Mouse (Mus musculus): ENCODE results near the gene Plod2. TPM values are rescaled to one million over a fixed set of nuclear protein-coding genes. Genes with fewer than 3 reads are reported as not detected.

The Plod2 gene
- polyA plus RNA-seq, 1 experiment from 2014 or later: 30.6 TPM

- ATAC-seq (replicated peaks; ENCODE audit: extremely low read depth, insufficient read depth, low FRiP score): no peak
- H3K27me3 ChIP-seq (ENCODE audit: control insufficient read depth, insufficient read depth, low read length): no peaks in the 10 kb centered on the region
- no peaks in the 10 kb centered on the region for H3K9me3 ChIP-seq (replicated peaks; ENCODE audit: control insufficient read depth, low read length)
- H3K27ac ChIP-seq (ENCODE audit: low read length): no peak overlapping the region
- no peaks in the 10 kb centered on the region for H3K4me1 ChIP-seq (ENCODE audit: control insufficient read depth, insufficient read depth, low read length)
- no peak overlapping the region for H3K4me3 ChIP-seq (ENCODE audit: low read length)
- WGBS: 83% methylated on average over 5 of the region's 5 CpGs
- no peak overlapping the region for H3K4me2 ChIP-seq (ENCODE audit: low read depth, low read length)
- H3K36me3 ChIP-seq (ENCODE audit: control insufficient read depth, insufficient read depth): peaks cover 11% of the 10 kb centered on the region
- no peak overlapping the region for H3K9ac ChIP-seq (ENCODE audit: low read length)
Measured at GRCm38 (mm10) chr9:92601551-92601950, 59.5 kb downstream of the Plod2 start.

GRCm38 (mm10) chr9:92603541-92603940, 61.5 kb downstream of the Plod2 start:
- no peaks in the 10 kb centered on the region for H3K27me3 ChIP-seq (ENCODE audit: control insufficient read depth, insufficient read depth, low read length)
- H3K4me3 ChIP-seq (ENCODE audit: low read length): no peak overlapping the region
- ATAC-seq (replicated peaks; ENCODE audit: extremely low read depth, insufficient read depth, low FRiP score): no peak
- H3K9ac ChIP-seq (ENCODE audit: low read length): no peak overlapping the region
- H3K36me3 ChIP-seq (ENCODE audit: control insufficient read depth, insufficient read depth): peaks cover 9% of the 10 kb centered on the region
- no peaks in the 10 kb centered on the region for H3K9me3 ChIP-seq (replicated peaks; ENCODE audit: control insufficient read depth, low read length)
- WGBS: 88% methylated on average over 4 of the region's 4 CpGs
- no peak overlapping the region for H3K4me2 ChIP-seq (ENCODE audit: low read depth, low read length)
- H3K27ac ChIP-seq (ENCODE audit: low read length): no peak overlapping the region
- H3K4me1 ChIP-seq (ENCODE audit: control insufficient read depth, insufficient read depth, low read length): no peaks in the 10 kb centered on the region

DNA sequence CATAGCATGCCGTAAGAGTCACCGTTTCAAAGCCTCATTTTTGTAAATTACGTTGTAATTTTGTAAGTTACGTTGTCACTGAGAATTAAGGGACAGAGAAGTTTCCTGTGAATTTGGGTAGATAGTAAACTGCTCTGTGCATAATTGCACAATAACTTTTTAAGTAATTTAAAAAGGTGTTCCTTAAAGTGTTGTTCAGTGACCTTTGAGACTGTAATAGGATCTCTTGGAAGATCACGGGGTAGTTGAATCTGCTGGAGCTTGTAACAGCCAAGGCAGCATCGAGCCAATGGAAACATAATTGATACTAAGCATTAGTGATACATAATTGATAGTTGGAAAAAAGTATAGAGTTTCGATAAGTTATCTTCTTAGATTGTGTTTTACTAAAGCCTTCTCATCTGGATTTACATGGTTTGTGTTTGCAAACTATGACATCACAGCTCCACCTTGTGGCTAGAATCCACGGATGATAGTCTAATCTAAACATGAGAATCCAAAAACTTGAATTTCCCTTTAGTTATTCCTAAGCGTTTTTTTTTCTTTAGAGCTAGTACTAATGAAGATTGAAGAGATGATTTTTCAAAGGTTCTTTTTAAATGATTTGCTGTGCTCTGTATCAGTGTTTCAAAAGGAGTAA, 68.7 kb downstream of the Plod2 start:
- Histone ChIP-seq H3K4me2 (ENCODE audit: low read depth, low read length) (no peak overlapping the region), H3K36me3 (ENCODE audit: control insufficient read depth, insufficient read depth) (peaks cover 7% of the 10 kb centered on the region), H3K9me3 (replicated peaks; ENCODE audit: control insufficient read depth, low read length) (no peaks in the 10 kb centered on the region), H3K27ac (ENCODE audit: low read length) (no peak overlapping the region), H3K4me3 (ENCODE audit: low read length) (no peak overlapping the region), H3K4me1 (ENCODE audit: control insufficient read depth, insufficient read depth, low read length) (no peaks in the 10 kb centered on the region), H3K9ac (ENCODE audit: low read length) (no peak overlapping the region), H3K27me3 (ENCODE audit: control insufficient read depth, insufficient read depth, low read length) (no peaks in the 10 kb centered on the region)
- WGBS: 60% methylated on average over 9 of the region's 9 CpGs
- no peak for ATAC-seq (replicated peaks; ENCODE audit: extremely low read depth, insufficient read depth, low FRiP score)

DNA sequence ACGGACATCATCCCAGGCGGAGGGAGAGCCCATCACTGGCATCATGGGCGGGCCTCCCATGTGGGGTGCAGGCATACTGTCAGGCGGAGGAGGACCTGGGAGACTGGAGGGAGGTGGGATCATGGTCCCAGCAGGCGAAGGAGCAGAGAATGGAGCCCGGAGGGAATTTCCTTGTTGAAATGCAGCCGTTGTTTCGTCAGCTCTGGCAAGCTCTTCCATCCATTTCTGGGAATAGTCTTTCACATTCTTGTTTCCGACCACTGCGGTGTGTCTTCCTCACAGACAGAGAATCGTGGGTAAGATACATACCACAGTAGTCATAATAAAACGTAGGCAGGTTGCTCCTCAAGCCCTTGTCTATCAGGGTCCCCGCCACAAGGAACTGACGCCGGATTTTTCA, 70.6 kb downstream of the Plod2 start:
- H3K4me3 ChIP-seq (ENCODE audit: low read length): no peak overlapping the region
- no peaks in the 10 kb centered on the region for H3K36me3 ChIP-seq (ENCODE audit: control insufficient read depth, insufficient read depth)
- H3K9ac ChIP-seq (ENCODE audit: low read length): no peak overlapping the region
- ATAC-seq (replicated peaks; ENCODE audit: extremely low read depth, insufficient read depth, low FRiP score): no peak
- H3K4me1 ChIP-seq (ENCODE audit: control insufficient read depth, insufficient read depth, low read length): no peaks in the 10 kb centered on the region
- no peak overlapping the region for H3K27ac ChIP-seq (ENCODE audit: low read length)
- H3K4me2 ChIP-seq (ENCODE audit: low read depth, low read length): no peak overlapping the region
- no peaks in the 10 kb centered on the region for H3K27me3 ChIP-seq (ENCODE audit: control insufficient read depth, insufficient read depth, low read length)
- H3K9me3 ChIP-seq (replicated peaks; ENCODE audit: control insufficient read depth, low read length): no peaks in the 10 kb centered on the region
- WGBS: 73% methylated on average over 15 of the region's 15 CpGs

DNA sequence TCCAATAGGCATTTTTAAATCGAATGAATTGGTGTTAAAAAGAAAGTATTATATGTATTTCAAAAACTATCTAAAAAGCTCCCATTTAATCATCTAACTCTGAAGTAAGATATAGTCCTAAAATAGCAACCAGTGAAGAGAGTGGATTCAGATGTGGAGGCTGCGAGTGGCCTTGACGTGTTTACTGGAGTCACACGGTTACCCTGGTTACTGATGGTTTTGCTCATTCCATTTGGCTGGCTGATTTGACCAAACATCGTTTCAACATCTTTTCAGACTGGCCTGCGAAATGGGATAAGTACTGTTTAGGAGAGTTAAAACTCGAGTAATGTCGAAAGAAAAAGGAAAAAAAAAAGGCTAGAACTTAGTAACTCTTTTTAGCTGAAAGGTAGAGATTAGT, 71.2 kb downstream of the Plod2 start:
- H3K27me3 ChIP-seq (ENCODE audit: control insufficient read depth, insufficient read depth, low read length): no peaks in the 10 kb centered on the region
- H3K9ac ChIP-seq (ENCODE audit: low read length): no peak overlapping the region
- H3K36me3 ChIP-seq (ENCODE audit: control insufficient read depth, insufficient read depth): no peaks in the 10 kb centered on the region
- H3K4me3 ChIP-seq (ENCODE audit: low read length): no peak overlapping the region
- no peaks in the 10 kb centered on the region for H3K9me3 ChIP-seq (replicated peaks; ENCODE audit: control insufficient read depth, low read length)
- no peak overlapping the region for H3K27ac ChIP-seq (ENCODE audit: low read length)
- 62% methylated on average over 8 of the region's 8 CpGs for WGBS
- H3K4me1 ChIP-seq (ENCODE audit: control insufficient read depth, insufficient read depth, low read length): no peaks in the 10 kb centered on the region
- no peak overlapping the region for H3K4me2 ChIP-seq (ENCODE audit: low read depth, low read length)
- ATAC-seq (replicated peaks; ENCODE audit: extremely low read depth, insufficient read depth, low FRiP score): no peak

- Histone ChIP-seq H3K9me3 (replicated peaks; ENCODE audit: control insufficient read depth, low read length) (no peaks in the 10 kb centered on the region), H3K4me3 (ENCODE audit: low read length) (no peak overlapping the region), H3K4me1 (ENCODE audit: control insufficient read depth, insufficient read depth, low read length) (no peaks in the 10 kb centered on the region), H3K27ac (ENCODE audit: low read length) (no peak overlapping the region), H3K4me2 (ENCODE audit: low read depth, low read length) (no peak overlapping the region), H3K36me3 (ENCODE audit: control insufficient read depth, insufficient read depth) (no peaks in the 10 kb centered on the region), H3K9ac (ENCODE audit: low read length) (no peak overlapping the region), H3K27me3 (ENCODE audit: control insufficient read depth, insufficient read depth, low read length) (no peaks in the 10 kb centered on the region)
- no peak for ATAC-seq (replicated peaks; ENCODE audit: extremely low read depth, insufficient read depth, low FRiP score)
- WGBS: 91% methylated on average over 2 of the region's 2 CpGs
Measured at GRCm38 (mm10) chr9:92616418-92616817, 74.4 kb downstream of the Plod2 start.

GRCm38 (mm10) chr9:92617376-92617775, 75.4 kb downstream of the Plod2 start:
- no peak for ATAC-seq (replicated peaks; ENCODE audit: extremely low read depth, insufficient read depth, low FRiP score)
- WGBS: 73% methylated on average over 2 of the region's 2 CpGs
- H3K4me2 ChIP-seq (ENCODE audit: low read depth, low read length): no peak overlapping the region

DNA sequence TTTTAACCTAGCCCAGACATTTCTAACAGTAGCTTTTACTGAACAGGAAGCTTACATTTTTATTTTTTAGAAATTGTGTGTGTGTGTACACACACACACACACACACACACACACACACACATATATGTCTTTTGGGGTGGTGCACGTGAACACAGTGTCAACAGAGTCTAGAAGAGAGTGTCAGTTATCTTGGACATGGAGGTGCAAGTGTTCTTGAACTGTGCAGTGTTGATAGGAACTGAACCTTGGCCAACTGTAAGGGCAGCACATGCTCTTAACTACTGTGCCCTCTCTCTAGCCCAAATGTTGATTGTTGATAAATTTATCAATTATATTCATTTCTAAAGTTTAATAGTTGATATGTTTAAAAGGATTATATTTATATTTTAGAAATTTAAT, 78.1 kb downstream of the Plod2 start:
- Histone ChIP-seq H3K27ac (ENCODE audit: low read length) (no peak overlapping the region), H3K4me1 (ENCODE audit: control insufficient read depth, insufficient read depth, low read length) (no peaks in the 10 kb centered on the region), H3K4me2 (ENCODE audit: low read depth, low read length) (no peak overlapping the region), H3K4me3 (ENCODE audit: low read length) (no peak overlapping the region), H3K9ac (ENCODE audit: low read length) (no peak overlapping the region), H3K36me3 (ENCODE audit: control insufficient read depth, insufficient read depth) (no peaks in the 10 kb centered on the region), H3K27me3 (ENCODE audit: control insufficient read depth, insufficient read depth, low read length) (no peaks in the 10 kb centered on the region), H3K9me3 (replicated peaks; ENCODE audit: control insufficient read depth, low read length) (no peaks in the 10 kb centered on the region)
- WGBS: 39% methylated on average over 1 of the region's 1 CpGs
- no peak for ATAC-seq (replicated peaks; ENCODE audit: extremely low read depth, insufficient read depth, low FRiP score)

More at GRCm38 (mm10) chr9:92617376-92617775, 75.4 kb downstream of the Plod2 start:
- H3K27me3 ChIP-seq (ENCODE audit: control insufficient read depth, insufficient read depth, low read length): no peaks in the 10 kb centered on the region
- no peaks in the 10 kb centered on the region for H3K9me3 ChIP-seq (replicated peaks; ENCODE audit: control insufficient read depth, low read length)
- H3K4me3 ChIP-seq (ENCODE audit: low read length): no peak overlapping the region
- no peak overlapping the region for H3K9ac ChIP-seq (ENCODE audit: low read length)
- H3K36me3 ChIP-seq (ENCODE audit: control insufficient read depth, insufficient read depth): no peaks in the 10 kb centered on the region
- no peak overlapping the region for H3K27ac ChIP-seq (ENCODE audit: low read length)
- no peaks in the 10 kb centered on the region for H3K4me1 ChIP-seq (ENCODE audit: control insufficient read depth, insufficient read depth, low read length)

- Histone ChIP-seq H3K27me3 (ENCODE audit: control insufficient read depth, insufficient read depth, low read length) (no peaks in the 10 kb centered on the region), H3K4me1 (ENCODE audit: control insufficient read depth, insufficient read depth, low read length) (no peaks in the 10 kb centered on the region), H3K9ac (ENCODE audit: low read length) (no peak overlapping the region), H3K4me2 (ENCODE audit: low read depth, low read length) (no peak overlapping the region), H3K27ac (ENCODE audit: low read length) (no peak overlapping the region), H3K9me3 (replicated peaks; ENCODE audit: control insufficient read depth, low read length) (no peaks in the 10 kb centered on the region), H3K4me3 (ENCODE audit: low read length) (no peak overlapping the region), H3K36me3 (ENCODE audit: control insufficient read depth, insufficient read depth) (no peaks in the 10 kb centered on the region)
- no peak for ATAC-seq (replicated peaks; ENCODE audit: extremely low read depth, insufficient read depth, low FRiP score)
- WGBS: 66% methylated on average over 3 of the region's 3 CpGs
Measured at GRCm38 (mm10) chr9:92621246-92621645, 79.2 kb downstream of the Plod2 start.
